Mouse (Mus musculus) cerebellum, adult 18-20 months (tissue): ENCODE data around the gene Cfap54.

ENCODE experiments used
- DNase-seq, 2 experiments: peaks; one replicate each; pipeline ENCODE4 v3.0.0; 2021

Cfap54 gene

DNA sequence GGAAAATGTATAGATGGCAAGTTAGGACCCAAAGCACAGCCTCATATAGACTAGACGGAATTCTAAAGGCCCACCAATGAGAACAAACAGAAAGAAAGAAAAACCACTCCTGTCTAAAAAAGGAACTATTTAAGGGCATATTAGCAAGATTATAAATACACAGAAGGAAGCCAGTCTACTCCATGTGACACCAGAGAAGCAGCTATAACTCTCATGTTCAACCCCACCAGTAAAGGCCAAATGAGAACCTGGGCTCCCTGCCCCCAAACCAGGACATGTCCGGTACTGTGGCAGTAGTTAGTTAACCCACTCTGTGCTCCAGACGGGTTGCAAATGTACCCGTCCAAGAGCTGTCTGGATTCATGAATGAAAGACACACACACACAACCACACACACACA lies 14.4 kb upstream of the Cfap54 start:
- DNase-seq: no peak

DNA sequence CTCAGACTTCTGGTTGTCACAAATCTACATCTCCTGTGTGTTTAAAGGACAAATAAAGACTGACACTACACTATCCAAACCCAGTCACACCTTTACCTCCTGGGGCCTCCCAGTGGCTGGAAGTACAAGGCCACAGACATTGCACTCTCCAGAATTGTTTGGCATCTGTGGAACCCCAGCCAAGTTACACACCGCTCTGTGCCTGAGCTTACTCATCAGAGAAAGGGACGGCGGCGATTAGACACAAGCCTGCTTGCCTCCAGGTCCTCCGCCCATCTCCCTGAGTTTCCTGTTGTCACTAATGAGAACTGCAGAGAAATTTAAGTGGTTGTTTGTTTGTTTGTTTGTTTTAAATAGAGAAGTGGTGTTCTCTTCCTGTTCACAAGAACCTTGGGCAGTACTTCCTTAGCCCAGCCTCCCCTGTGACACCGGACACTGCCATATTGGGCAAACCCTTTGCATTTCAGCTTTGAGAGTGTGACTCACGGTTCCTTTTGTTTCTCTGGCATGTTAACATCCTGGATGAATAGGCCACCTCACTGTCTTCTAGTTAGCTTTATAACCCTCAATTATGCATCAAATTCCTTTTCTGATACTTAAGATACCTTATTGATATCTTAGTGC lies 13.7 kb upstream of the Cfap54 start:
- DNase-seq: no peak

DNA sequence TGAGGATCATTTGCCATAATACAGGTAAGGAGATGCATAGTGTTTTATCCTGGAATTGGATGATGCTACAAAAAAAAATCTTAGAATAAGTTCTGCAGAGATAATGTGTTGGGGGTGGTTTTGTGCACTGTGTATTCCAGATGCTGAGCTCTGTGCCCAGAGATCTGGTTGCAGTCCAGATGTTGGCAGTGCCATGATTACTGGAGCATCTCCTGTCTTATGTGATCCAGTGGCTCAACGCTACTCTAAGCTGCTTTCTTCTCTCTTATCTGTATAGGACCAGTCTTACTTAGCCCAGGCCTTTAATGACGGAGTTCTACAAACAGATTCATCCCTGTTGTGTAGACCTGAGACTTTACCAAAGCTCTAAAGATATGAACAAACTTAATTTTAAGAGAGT lies 10.5 kb upstream of the Cfap54 start:
- no peak for DNase-seq

DNA sequence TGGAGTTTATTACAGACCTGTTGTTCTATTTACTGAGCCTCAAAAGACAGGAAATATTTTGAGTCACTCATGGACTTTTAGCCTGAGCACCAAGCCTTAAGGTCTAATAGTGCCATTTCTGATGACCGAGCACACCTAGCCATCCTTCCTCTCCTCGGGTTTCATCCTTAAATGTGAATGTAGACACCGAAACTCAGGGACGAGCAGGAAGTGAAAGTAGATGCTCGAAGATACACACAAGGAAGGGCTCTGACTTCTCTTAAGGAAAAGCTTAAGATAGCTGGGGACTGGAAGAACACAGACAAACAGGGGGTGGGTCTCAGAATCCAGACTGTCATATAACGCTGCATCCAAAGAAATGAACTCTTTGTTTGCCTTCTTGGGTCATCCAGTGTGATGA lies 8.8 kb upstream of the Cfap54 start:
- no peak for DNase-seq

- no peak for DNase-seq
Observed at GRCm38 (mm10) chr10:93088396-93089048, 7.1 kb upstream of the Cfap54 start.

DNA sequence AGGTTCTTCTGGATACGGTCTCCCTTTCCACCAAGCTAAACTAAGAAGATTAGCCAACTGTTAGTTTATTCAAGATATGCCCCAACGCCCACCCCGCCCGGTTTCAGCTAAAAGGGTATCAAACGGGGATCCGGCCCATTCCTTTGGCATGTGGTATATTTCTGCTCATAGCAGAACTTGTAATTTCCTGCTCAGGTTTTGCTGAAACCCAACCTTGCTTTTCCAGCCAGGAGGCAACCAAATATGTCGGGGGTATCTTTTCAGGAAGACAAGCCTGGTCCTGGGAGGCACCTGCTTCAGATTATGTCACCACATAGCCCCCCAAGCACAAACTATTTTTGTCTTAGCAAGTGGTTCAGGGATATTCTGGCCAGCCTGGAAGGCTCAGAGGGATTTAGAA lies 6.1 kb upstream of the Cfap54 start:
- DNase-seq: no peak

- DNase-seq: no peak
Observed at GRCm38 (mm10) chr10:93083963-93084340, 2.5 kb upstream of the Cfap54 start.

- DNase-seq: peak in 1 of 2 experiments; percentile 4
Observed at GRCm38 (mm10) chr10:93083198-93083962, 2.0 kb upstream of the Cfap54 start.

- no peak for DNase-seq
Observed at GRCm38 (mm10) chr10:93079486-93079885, 1.9 kb downstream of the Cfap54 start.

- DNase-seq: no peak
Observed at GRCm38 (mm10) chr10:93077935-93078479, 3.4 kb downstream of the Cfap54 start.

- no peak for DNase-seq
Observed at GRCm38 (mm10) chr10:93076376-93076775, 5.0 kb downstream of the Cfap54 start.

- no peak for DNase-seq
Observed at GRCm38 (mm10) chr10:93075856-93076255, 5.6 kb downstream of the Cfap54 start.

GRCm38 (mm10) chr10:93072769-93073168 lies 8.6 kb downstream of the Cfap54 start:
- DNase-seq: no peak

DNA sequence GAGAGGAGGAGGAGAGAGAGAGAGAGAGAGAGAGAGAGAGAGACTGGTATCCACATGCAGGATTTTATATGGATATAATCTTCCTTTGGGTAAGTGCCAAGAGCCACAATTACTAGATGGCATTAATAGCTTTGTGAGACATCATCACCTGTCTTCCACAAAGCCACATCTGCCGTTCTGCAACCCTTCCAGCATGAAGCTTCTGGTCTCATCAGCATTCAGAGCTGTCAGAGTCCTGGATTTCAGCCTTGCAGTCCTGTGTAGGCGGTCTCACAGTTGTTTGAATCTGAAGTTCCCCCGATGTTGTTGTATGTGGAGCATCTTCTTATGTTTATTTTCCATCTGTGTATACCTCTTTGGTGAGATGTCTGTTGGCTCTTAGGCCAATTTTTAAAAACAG lies 9.7 kb downstream of the Cfap54 start:
- DNase-seq: no peak

DNA sequence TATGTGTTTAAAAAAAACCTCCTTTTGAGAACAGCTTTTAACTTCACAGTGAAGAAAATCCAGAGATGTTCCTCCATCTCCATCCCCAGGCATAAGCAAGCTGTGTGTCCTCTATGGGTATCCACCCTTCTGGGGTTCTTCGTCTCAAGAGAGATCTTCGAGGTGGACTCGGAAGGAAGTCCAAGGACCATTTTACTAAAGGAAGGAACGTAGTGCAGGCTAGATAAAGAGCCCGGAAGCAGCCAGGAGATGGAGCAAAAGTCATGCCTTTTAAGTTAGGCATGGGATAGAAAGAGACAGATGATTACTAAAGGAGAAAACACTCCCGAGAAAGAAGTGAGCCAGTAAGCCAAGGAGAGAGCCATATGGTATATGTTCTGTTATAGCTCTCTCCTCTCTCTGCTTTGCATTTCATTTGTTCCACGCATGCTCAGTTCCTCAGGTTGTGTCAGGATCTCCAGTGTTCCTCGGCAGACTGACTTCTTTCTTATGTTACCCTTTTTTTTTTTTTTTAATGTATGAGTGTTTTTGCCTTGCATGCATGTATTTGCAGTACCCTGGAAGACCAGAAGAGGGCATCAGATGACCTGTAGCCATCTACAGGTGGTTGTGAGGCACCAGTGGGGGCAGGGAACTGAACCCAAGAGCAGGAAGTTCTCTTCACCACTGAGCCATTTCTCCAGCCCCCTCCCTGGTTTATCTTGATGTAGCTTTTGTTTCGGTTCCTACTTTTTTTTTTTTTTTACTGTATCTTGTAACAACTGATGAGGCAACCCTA lies 11.1 kb downstream of the Cfap54 start:
- DNase-seq: peak; percentile 11 to 19

GRCm38 (mm10) chr10:93069721-93070120 lies 11.7 kb downstream of the Cfap54 start:
- no peak for DNase-seq

- no peak for DNase-seq
Observed at GRCm38 (mm10) chr10:93069041-93069679, 12.3 kb downstream of the Cfap54 start.

GRCm38 (mm10) chr10:93064973-93065372 lies 16.4 kb downstream of the Cfap54 start:
- DNase-seq: no peak

DNA sequence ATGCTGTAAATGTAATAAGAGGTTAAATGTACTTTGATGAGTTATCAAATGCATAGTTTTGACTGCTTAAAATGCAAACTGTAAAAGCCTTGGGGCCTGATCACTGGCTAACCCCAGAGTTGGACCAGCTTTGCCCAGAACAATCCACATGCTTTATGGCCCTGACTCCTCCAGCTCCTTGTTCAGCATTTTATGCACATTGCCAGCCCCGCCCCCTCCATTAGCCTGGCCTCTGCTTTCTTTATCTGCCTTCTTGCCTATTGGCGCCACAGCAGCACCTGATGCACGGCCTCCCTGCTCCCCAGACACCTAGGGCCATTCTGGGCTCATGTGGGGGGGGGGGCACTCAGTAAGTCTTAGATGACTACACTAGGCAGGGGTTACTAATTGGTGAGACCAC lies 17.8 kb downstream of the Cfap54 start:
- no peak for DNase-seq

DNA sequence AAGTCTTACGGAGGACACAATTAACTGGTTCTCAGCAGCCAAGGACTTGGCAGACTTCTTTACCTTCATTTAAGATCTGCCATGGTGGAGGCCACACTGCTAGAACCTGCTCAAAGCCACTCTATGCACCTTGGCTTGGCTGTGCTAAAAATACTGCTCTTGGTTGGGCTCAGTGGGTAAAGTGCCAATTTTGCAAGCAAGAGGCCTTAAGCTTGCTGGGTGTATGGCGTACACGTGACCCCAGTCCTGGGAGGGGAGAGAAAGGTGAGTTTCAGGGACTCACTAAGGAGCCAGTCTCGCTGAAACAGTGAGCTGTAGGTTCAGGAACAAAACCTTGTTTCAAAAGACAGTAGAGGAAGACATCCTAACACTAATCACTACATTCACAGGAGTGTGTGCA lies 19.0 kb downstream of the Cfap54 start:
- DNase-seq: no peak

GRCm38 (mm10) chr10:93053867-93054266 lies 27.6 kb downstream of the Cfap54 start:
- DNase-seq: no peak

GRCm38 (mm10) chr10:93053315-93053714 lies 28.1 kb downstream of the Cfap54 start:
- no peak for DNase-seq
